Mouse (Mus musculus): Measurements from ENCODE around the gene Sptb. TPM values are rescaled to one million over a fixed set of nuclear protein-coding genes. Genes with fewer than 3 reads are reported as not detected.
A peak's percentile ranks its signal among the peaks of the same experiment; 100 is the strongest.

Sptb gene
- total and polyA plus RNA-seq, 2 experiments from 2014 or later: 4.9 to 36.8 TPM

GRCm38 (mm10) chr12:76595830-76596229 lies 114.5 kb downstream of the Sptb start:
- Histone ChIP-seq H3K27me3 (ENCODE audit: control insufficient read depth, insufficient read depth, low read length) (no peaks in the 10 kb centered on the region), H3K36me3 (replicated peaks; ENCODE audit: control insufficient read depth, insufficient read depth, low read length) (peaks cover 21% of the 10 kb centered on the region; the same call in 1 of the 2 replicates), H3K4me3 (ENCODE audit: low read depth, low read length) (no peak overlapping the region), H3K27ac (ENCODE audit: low read depth) (no peak overlapping the region), H3K4me2 (ENCODE audit: low read depth, low read length) (no peak overlapping the region), H3K9me3 (replicated peaks; ENCODE audit: control insufficient read depth, low read length) (no peaks in the 10 kb centered on the region), H3K4me1 (ENCODE audit: control insufficient read depth, insufficient read depth) (no peaks in the 10 kb centered on the region), H3K9ac (replicated peaks; ENCODE audit: low read depth, low read length) (no peak overlapping the region)
- WGBS: 76% methylated on average over 2 of the region's 2 CpGs
- ATAC-seq (ENCODE audit: insufficient read depth, low read depth) (no peak), DNase-seq (ENCODE audit: low spot score) (no peak)
- no peak for TF ChIP-seq CTCF (IDR thresholded peaks at IDR 0.05; ENCODE audit: low read depth)
- no peak for TF ChIP-seq EP300 (IDR thresholded peaks at IDR 0.05; ENCODE audit: low read depth)

GRCm38 (mm10) chr12:76594556-76594955 lies 115.8 kb downstream of the Sptb start:
- ATAC-seq (ENCODE audit: insufficient read depth, low read depth) (no peak), DNase-seq (ENCODE audit: low spot score) (no peak)
- TF ChIP-seq EP300 (IDR thresholded peaks at IDR 0.05; ENCODE audit: low read depth): no peak
- no peak for TF ChIP-seq CTCF (IDR thresholded peaks at IDR 0.05; ENCODE audit: low read depth)
- no peak overlapping the region for H3K4me2 ChIP-seq (ENCODE audit: low read depth, low read length)
- peaks cover 20% of the 10 kb centered on the region; the same call in 1 of the 2 replicates for H3K36me3 ChIP-seq (replicated peaks; ENCODE audit: control insufficient read depth, insufficient read depth, low read length)
- no peaks in the 10 kb centered on the region for H3K4me1 ChIP-seq (ENCODE audit: control insufficient read depth, insufficient read depth)
- no peaks in the 10 kb centered on the region for H3K27me3 ChIP-seq (ENCODE audit: control insufficient read depth, insufficient read depth, low read length)
- H3K9ac ChIP-seq (replicated peaks; ENCODE audit: low read depth, low read length): no peak overlapping the region
- WGBS: 68% methylated on average over 3 of the region's 3 CpGs
- no peak overlapping the region for H3K4me3 ChIP-seq (ENCODE audit: low read depth, low read length)
- no peaks in the 10 kb centered on the region for H3K9me3 ChIP-seq (replicated peaks; ENCODE audit: control insufficient read depth, low read length)
- peak overlapping the region; percentile 49 for H3K27ac ChIP-seq (ENCODE audit: low read depth)

- peaks cover 13% of the 10 kb centered on the region; the same call in 1 of the 2 replicates for H3K36me3 ChIP-seq (replicated peaks; ENCODE audit: control insufficient read depth, insufficient read depth, low read length)
- DNase-seq (ENCODE audit: low spot score): peak; percentile 68
- no peaks in the 10 kb centered on the region for H3K4me1 ChIP-seq (ENCODE audit: control insufficient read depth, insufficient read depth)
- H3K27ac ChIP-seq (ENCODE audit: low read depth): peak overlapping the region; percentile 49
- TF ChIP-seq CTCF (IDR thresholded peaks at IDR 0.05; ENCODE audit: low read depth) (no peak), EP300 (IDR thresholded peaks at IDR 0.05; ENCODE audit: low read depth) (no peak)
- peak; percentile 61 for ATAC-seq (ENCODE audit: insufficient read depth, low read depth)
- no peak overlapping the region for H3K4me2 ChIP-seq (ENCODE audit: low read depth, low read length)
- WGBS: 8% methylated on average over 7 of the region's 7 CpGs
- H3K27me3 ChIP-seq (ENCODE audit: control insufficient read depth, insufficient read depth, low read length): no peaks in the 10 kb centered on the region
- H3K9me3 ChIP-seq (replicated peaks; ENCODE audit: control insufficient read depth, low read length): no peaks in the 10 kb centered on the region
- H3K9ac ChIP-seq (replicated peaks; ENCODE audit: low read depth, low read length): no peak overlapping the region
- no peak overlapping the region for H3K4me3 ChIP-seq (ENCODE audit: low read depth, low read length)
Observed at GRCm38 (mm10) chr12:76593839-76594322, 116.5 kb downstream of the Sptb start.

GRCm38 (mm10) chr12:76593254-76593653 lies 117.1 kb downstream of the Sptb start:
- H3K27me3 ChIP-seq (ENCODE audit: control insufficient read depth, insufficient read depth, low read length): no peaks in the 10 kb centered on the region
- no peak overlapping the region for H3K4me2 ChIP-seq (ENCODE audit: low read depth, low read length)
- no peak overlapping the region for H3K4me3 ChIP-seq (ENCODE audit: low read depth, low read length)
- 85% methylated on average over 6 of the region's 6 CpGs for WGBS
- no peak for TF ChIP-seq CTCF (IDR thresholded peaks at IDR 0.05; ENCODE audit: low read depth)
- TF ChIP-seq EP300 (IDR thresholded peaks at IDR 0.05; ENCODE audit: low read depth): no peak
- 0 out of 2 replicates have a peak, but pooled peaks cover 8% of the 10 kb centered on the region for H3K36me3 ChIP-seq (replicated peaks; ENCODE audit: control insufficient read depth, insufficient read depth, low read length)
- ATAC-seq (ENCODE audit: insufficient read depth, low read depth): no peak
- no peak overlapping the region for H3K9ac ChIP-seq (replicated peaks; ENCODE audit: low read depth, low read length)
- DNase-seq (ENCODE audit: low spot score): no peak
- H3K9me3 ChIP-seq (replicated peaks; ENCODE audit: control insufficient read depth, low read length): no peaks in the 10 kb centered on the region
- no peaks in the 10 kb centered on the region for H3K4me1 ChIP-seq (ENCODE audit: control insufficient read depth, insufficient read depth)
- no peak overlapping the region for H3K27ac ChIP-seq (ENCODE audit: low read depth)

- no peak overlapping the region for H3K4me3 ChIP-seq (ENCODE audit: low read depth, low read length)
- H3K27ac ChIP-seq (ENCODE audit: low read depth): no peak overlapping the region
- 33% methylated on average over 1 of the region's 1 CpGs for WGBS
- no peak overlapping the region for H3K9ac ChIP-seq (replicated peaks; ENCODE audit: low read depth, low read length)
- no peaks in the 10 kb centered on the region for H3K27me3 ChIP-seq (ENCODE audit: control insufficient read depth, insufficient read depth, low read length)
- no peak for ATAC-seq (ENCODE audit: insufficient read depth, low read depth)
- no peak overlapping the region for H3K4me2 ChIP-seq (ENCODE audit: low read depth, low read length)
- no peak for DNase-seq (ENCODE audit: low spot score)
- 0 out of 2 replicates have a peak, but pooled peaks cover 5% of the 10 kb centered on the region for H3K36me3 ChIP-seq (replicated peaks; ENCODE audit: control insufficient read depth, insufficient read depth, low read length)
- no peaks in the 10 kb centered on the region for H3K4me1 ChIP-seq (ENCODE audit: control insufficient read depth, insufficient read depth)
- H3K9me3 ChIP-seq (replicated peaks; ENCODE audit: control insufficient read depth, low read length): no peaks in the 10 kb centered on the region
- TF ChIP-seq EP300 (IDR thresholded peaks at IDR 0.05; ENCODE audit: low read depth) (no peak), CTCF (IDR thresholded peaks at IDR 0.05; ENCODE audit: low read depth) (peak; percentile 76)
Observed at GRCm38 (mm10) chr12:76592213-76592612, 118.1 kb downstream of the Sptb start.

GRCm38 (mm10) chr12:76591037-76591436 lies 119.3 kb downstream of the Sptb start:
- Histone ChIP-seq H3K4me3 (ENCODE audit: low read depth, low read length) (no peak overlapping the region), H3K9ac (replicated peaks; ENCODE audit: low read depth, low read length) (no peak overlapping the region), H3K9me3 (replicated peaks; ENCODE audit: control insufficient read depth, low read length) (no peaks in the 10 kb centered on the region), H3K27ac (ENCODE audit: low read depth) (no peak overlapping the region), H3K4me1 (ENCODE audit: control insufficient read depth, insufficient read depth) (no peaks in the 10 kb centered on the region), H3K36me3 (replicated peaks; ENCODE audit: control insufficient read depth, insufficient read depth, low read length) (0 out of 2 replicates have a peak, but pooled peaks cover 5% of the 10 kb centered on the region), H3K27me3 (ENCODE audit: control insufficient read depth, insufficient read depth, low read length) (no peaks in the 10 kb centered on the region), H3K4me2 (ENCODE audit: low read depth, low read length) (no peak overlapping the region)
- no peak for ATAC-seq (ENCODE audit: insufficient read depth, low read depth)
- no peak for DNase-seq (ENCODE audit: low spot score)
- 73% methylated on average over 3 of the region's 3 CpGs for WGBS
- TF ChIP-seq CTCF (IDR thresholded peaks at IDR 0.05; ENCODE audit: low read depth): no peak
- no peak for TF ChIP-seq EP300 (IDR thresholded peaks at IDR 0.05; ENCODE audit: low read depth)

All from heart, postnatal 0 days (tissue).